Mouse (Mus musculus) thymus, adult 2 months (tissue): ENCODE results near the gene Lmo1.

ENCODE experiments used
- CTCF ChIP-seq: fragments of 200-500 bp; IDR thresholded peaks from 2 replicates; pipeline ENCODE4 v1.5.1; 2012; ENCODE audit warnings: mild to moderate bottlenecking, control low read depth, low read length, moderate library complexity, borderline replicate concordance; ENCODE audit not compliant: control insufficient read depth, poor library complexity, insufficient read depth; ENCODE audit errors: extremely low read depth
- POLR2A ChIP-seq: fragments of 200-500 bp; IDR thresholded peaks from 2 replicates; pipeline ENCODE4 v1.6.1; 2012; ENCODE audit warnings: mild to moderate bottlenecking, low read length, control low read depth, moderate library complexity; ENCODE audit not compliant: control insufficient read depth, poor library complexity, insufficient read depth; ENCODE audit errors: extremely low read depth

DNA sequence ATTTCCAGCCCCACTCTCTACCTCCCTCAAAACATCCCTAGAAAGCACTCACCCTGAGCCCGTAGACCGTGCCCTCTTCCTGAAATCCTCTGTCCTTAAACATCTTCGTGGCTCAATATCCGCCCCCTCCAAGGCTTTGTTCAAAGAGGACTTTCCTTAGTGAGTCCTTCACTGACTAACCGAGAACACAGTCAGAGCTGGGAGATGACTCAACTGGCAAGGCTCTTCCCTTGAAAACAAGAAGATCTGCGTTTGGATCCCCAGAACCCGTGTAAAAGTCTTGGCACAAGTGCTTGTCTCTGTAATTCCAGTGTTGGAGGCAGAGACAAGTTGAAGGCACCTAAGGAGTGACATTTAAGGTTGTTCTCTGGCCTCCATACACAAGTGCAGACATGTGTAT is 80.7 kb downstream of the Lmo1 start:
- no peak for TF ChIP-seq POLR2A
- TF ChIP-seq CTCF: no peak
